Mouse (Mus musculus) testis, adult 2 months (tissue): ENCODE data around the gene Trim7.

ENCODE experiments used
- CTCF ChIP-seq: fragments of 200-500 bp; IDR thresholded peaks from 2 replicates; pipeline ENCODE4 v1.5.1; 2012; ENCODE audit warnings: low read depth, mild to moderate bottlenecking, inconsistent platforms, low read length, moderate library complexity; ENCODE audit not compliant: control insufficient read depth, insufficient read depth, insufficient replicate concordance
- POLR2A ChIP-seq: fragments of 200-500 bp; IDR thresholded peaks from 2 replicates; pipeline ENCODE4 v1.6.1; 2012; ENCODE audit warnings: low read depth, mild to moderate bottlenecking, inconsistent platforms, low read length, moderate library complexity; ENCODE audit not compliant: control insufficient read depth

GRCm38 (mm10) chr11:48810142-48810541 lies 15.8 kb upstream of the Trim7 start:
- TF ChIP-seq CTCF (no peak), POLR2A (no peak)
